In the genomic region with DNA sequence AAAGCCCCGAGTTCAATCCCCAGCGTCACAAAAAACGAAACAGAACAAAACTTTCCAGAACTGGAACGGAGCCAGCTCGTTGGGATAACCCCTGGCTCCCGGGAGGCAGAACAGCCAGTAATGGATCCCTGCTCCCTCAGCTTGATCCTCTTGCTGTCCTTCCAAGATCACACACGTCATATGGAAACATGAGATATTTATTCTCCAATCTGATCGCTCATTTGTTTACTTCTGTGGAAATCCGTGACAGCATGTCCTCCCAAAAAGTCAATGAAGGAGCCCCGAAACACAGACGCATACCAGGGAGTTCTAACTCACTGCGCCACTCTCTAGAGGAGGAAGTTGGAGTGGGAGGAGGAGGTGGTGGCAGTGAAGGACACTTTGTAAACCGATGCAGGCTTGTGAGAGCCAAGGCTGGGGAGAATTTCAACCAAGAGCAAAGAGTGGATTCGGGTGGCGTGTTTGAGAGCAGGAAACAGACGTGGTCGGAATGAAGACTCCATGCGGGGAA, we compare ENCODE assay signal across 8 mouse cellular contexts.
DNase-seq lines count a peak whose midpoint lies in the region; ATAC-seq and TF ChIP-seq lines count a peak whose summit lies in the region.

No protein-coding gene starts in this region.

- ATAC-seq in kidney, embryonic 14.5 days (ENCODE audit: low FRiP score, low TSS enrichment) = no peak
- no peak for ATAC-seq in forebrain, embryonic 15.5 days (replicated peaks)
- no peak for ATAC-seq in kidney, postnatal 0 days (replicated peaks; ENCODE audit: low FRiP score, low read depth)
- ATAC-seq in neural tube, embryonic 13.5 days (ENCODE audit: low read depth) = no peak
- ATAC-seq in midbrain, embryonic 14.5 days (ENCODE audit: low FRiP score, low TSS enrichment) = no peak

- H3K9me3 ChIP-seq in kidney, embryonic 14.5 days (ENCODE audit: control insufficient read depth, low read length) = no peaks in the 10 kb centered on the region; the same call in 1 of the 2 replicates
- no peaks in the 10 kb centered on the region for H3K9me3 ChIP-seq in forebrain, embryonic 15.5 days
- no peaks in the 10 kb centered on the region for H3K9me3 ChIP-seq in kidney, postnatal 0 days (replicated peaks; ENCODE audit: low read length)
- peaks cover 2% of the 10 kb centered on the region; the same call in 1 of the 2 replicates for H3K9me3 ChIP-seq in neural tube, embryonic 13.5 days
- no peaks in the 10 kb centered on the region for H3K9me3 ChIP-seq in midbrain, embryonic 14.5 days (ENCODE audit: control insufficient read depth, low read length)

- no peak for DNase-seq in kidney, adult 11 months
- DNase-seq in kidney, postnatal 0 days (ENCODE audit: low spot score) = peak; percentile 77
- DNase-seq in layer of hippocampus, adult 9-11 months = no peak
- DNase-seq in midbrain, embryonic 14.5 days = no peak
- DNase-seq in T-cell, adult 2 months (ENCODE audit: low spot score) = no peak

- H3K4me1 ChIP-seq in kidney, embryonic 14.5 days (ENCODE audit: control insufficient read depth, insufficient read depth, low read length) = peaks cover 32% of the 10 kb centered on the region
- H3K4me1 ChIP-seq in forebrain, embryonic 15.5 days = peaks cover 26% of the 10 kb centered on the region
- peaks cover 18% of the 10 kb centered on the region for H3K4me1 ChIP-seq in kidney, postnatal 0 days (replicated peaks; ENCODE audit: insufficient read depth, low read length)
- peaks cover 37% of the 10 kb centered on the region for H3K4me1 ChIP-seq in neural tube, embryonic 13.5 days (replicated peaks)
- peaks cover 14% of the 10 kb centered on the region for H3K4me1 ChIP-seq in midbrain, embryonic 14.5 days (ENCODE audit: control insufficient read depth, insufficient read depth, low read length)

- no peaks in the 10 kb centered on the region for H3K27me3 ChIP-seq in kidney, embryonic 14.5 days (ENCODE audit: control insufficient read depth, insufficient read depth, low read length)
- H3K27me3 ChIP-seq in forebrain, embryonic 15.5 days = no peaks in the 10 kb centered on the region
- no peaks in the 10 kb centered on the region for H3K27me3 ChIP-seq in kidney, postnatal 0 days (ENCODE audit: insufficient read depth, low read length)
- H3K27me3 ChIP-seq in neural tube, embryonic 13.5 days = no peaks in the 10 kb centered on the region
- no peaks in the 10 kb centered on the region for H3K27me3 ChIP-seq in midbrain, embryonic 14.5 days (ENCODE audit: control insufficient read depth, insufficient read depth, low read length)

- no peak for TF ChIP-seq CTCF in kidney, postnatal 0 days (IDR thresholded peaks at IDR 0.05; ENCODE audit: low read depth)

- H3K36me3 ChIP-seq in kidney, embryonic 14.5 days (ENCODE audit: control insufficient read depth, insufficient read depth, low read length) = no peaks in the 10 kb centered on the region
- no peaks in the 10 kb centered on the region for H3K36me3 ChIP-seq in forebrain, embryonic 15.5 days
- no peaks in the 10 kb centered on the region for H3K36me3 ChIP-seq in kidney, postnatal 0 days (ENCODE audit: insufficient read depth, low read length)
- no peaks in the 10 kb centered on the region for H3K36me3 ChIP-seq in neural tube, embryonic 13.5 days
- H3K36me3 ChIP-seq in midbrain, embryonic 14.5 days (ENCODE audit: control insufficient read depth, insufficient read depth, low read length) = no peaks in the 10 kb centered on the region

- peak overlapping the region; percentile 88 for H3K27ac ChIP-seq in kidney, embryonic 14.5 days (ENCODE audit: low read depth, low read length)
- H3K27ac ChIP-seq in forebrain, embryonic 15.5 days (replicated peaks) = peak overlapping the region; percentile 82
- H3K27ac ChIP-seq in kidney, postnatal 0 days = peak overlapping the region; percentile 73
- peak overlapping the region; percentile 78 for H3K27ac ChIP-seq in neural tube, embryonic 13.5 days (replicated peaks)
- H3K27ac ChIP-seq in midbrain, embryonic 14.5 days (replicated peaks; ENCODE audit: low read depth, low read length) = no peak overlapping the region

- H3K4me2 ChIP-seq in kidney, embryonic 14.5 days (replicated peaks; ENCODE audit: low read depth, low read length) = peak overlapping the region; percentile 11; the same call in 1 of the 2 replicates
- H3K4me2 ChIP-seq in forebrain, embryonic 15.5 days (replicated peaks) = no peak overlapping the region
- no peak overlapping the region for H3K4me2 ChIP-seq in kidney, postnatal 0 days (ENCODE audit: low read length)
- H3K4me2 ChIP-seq in neural tube, embryonic 13.5 days = no peak overlapping the region
- H3K4me2 ChIP-seq in midbrain, embryonic 14.5 days (ENCODE audit: low read length) = no peak overlapping the region

- no peak overlapping the region for H3K4me3 ChIP-seq in kidney, embryonic 14.5 days (ENCODE audit: low read length)
- H3K4me3 ChIP-seq in forebrain, embryonic 15.5 days = no peak overlapping the region
- H3K4me3 ChIP-seq in kidney, postnatal 0 days (replicated peaks; ENCODE audit: low read depth, low read length) = no peak overlapping the region
- no peak overlapping the region for H3K4me3 ChIP-seq in neural tube, embryonic 13.5 days
- H3K4me3 ChIP-seq in midbrain, embryonic 14.5 days (replicated peaks; ENCODE audit: low read depth, low read length) = no peak overlapping the region

- 26% methylated on average over 18 of the region's 18 CpGs for WGBS in kidney, embryonic 14.5 days
- WGBS in forebrain, embryonic 15.5 days = 57% methylated on average over 18 of the region's 18 CpGs
- 18% methylated on average over 18 of the region's 18 CpGs for WGBS in kidney, postnatal 0 days
- 51% methylated on average over 18 of the region's 18 CpGs for WGBS in neural tube, embryonic 13.5 days
- WGBS in midbrain, embryonic 14.5 days = 78% methylated on average over 18 of the region's 18 CpGs

- H3K9ac ChIP-seq in kidney, embryonic 14.5 days (ENCODE audit: low read depth, low read length) = peak overlapping the region; percentile 24; the same call in 1 of the 2 replicates
- no peak overlapping the region for H3K9ac ChIP-seq in forebrain, embryonic 15.5 days (replicated peaks)
- no peak overlapping the region for H3K9ac ChIP-seq in kidney, postnatal 0 days (ENCODE audit: low read depth, low read length)
- H3K9ac ChIP-seq in neural tube, embryonic 13.5 days = no peak overlapping the region
- no peak overlapping the region for H3K9ac ChIP-seq in midbrain, embryonic 14.5 days (replicated peaks; ENCODE audit: low read length)
